Mouse (Mus musculus): ENCODE measurements at regions not wholly inside any gene's neighbourhood (a gene's known extent, or its start where the extent isn't known, plus 50 kb on each side); places are given as distances from the start of the nearest gene placed in this dataset.

DNA sequence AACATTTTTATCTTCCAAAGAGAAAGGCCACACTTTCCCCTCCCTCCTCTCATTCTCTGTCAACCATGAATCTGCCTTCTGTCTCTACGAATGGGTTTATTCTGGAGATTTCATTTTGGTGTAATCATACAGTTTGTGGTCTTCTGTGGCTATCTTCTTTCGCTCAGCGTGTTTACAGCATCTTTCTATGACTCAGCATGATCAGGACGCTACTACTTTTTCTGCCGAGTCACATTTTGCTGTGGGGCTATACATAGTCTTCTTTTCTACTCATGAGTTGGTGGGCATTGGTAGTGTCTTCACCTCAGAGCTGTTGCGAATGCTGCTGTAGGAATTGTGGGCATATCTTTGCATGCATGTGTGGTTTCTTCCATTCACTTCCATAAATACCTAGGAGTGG, 66.3 kb upstream of the Vangl1 start:
- H3K4me3 ChIP-seq (replicated peaks; ENCODE audit: control insufficient read depth, low read depth, low read length), result no peak overlapping the region
- WGBS, result 55% methylated on average over 6 of the region's 6 CpGs

DNA sequence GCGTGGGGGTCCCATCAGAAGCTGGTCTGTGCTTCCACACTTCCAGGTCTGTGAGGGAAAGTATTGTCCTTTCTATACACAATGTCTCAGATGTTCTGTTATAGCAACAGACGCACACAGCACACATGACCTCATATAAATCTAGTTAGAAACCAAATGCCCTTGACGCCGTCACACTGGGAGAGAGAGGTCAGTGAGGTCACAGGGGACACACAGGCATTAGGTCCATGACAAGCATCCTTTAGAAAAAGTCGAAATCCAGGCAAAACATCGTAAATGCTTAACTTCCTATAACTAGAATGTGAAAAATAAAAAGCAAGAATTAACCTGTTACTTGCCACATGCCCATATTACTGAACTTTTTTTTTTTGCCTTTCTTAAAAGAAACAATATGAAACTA, 65.8 kb upstream of the Vangl1 start:
- no peak overlapping the region for H3K4me3 ChIP-seq (replicated peaks; ENCODE audit: control insufficient read depth, low read depth, low read length)
- 65% methylated on average over 6 of the region's 6 CpGs for WGBS
- no peak overlapping the region for H3K27ac ChIP-seq (ENCODE audit: control insufficient read depth, insufficient read depth, low read depth, low read length, poor library complexity)
- H3K4me1 ChIP-seq (ENCODE audit: control insufficient read depth, insufficient read depth, low read length), result no peaks in the 10 kb centered on the region
- TF ChIP-seq CTCF (IDR thresholded peaks at IDR 0.05; ENCODE audit: control insufficient read depth, insufficient read depth, low read length) (no peak), POLR2A (IDR thresholded peaks at IDR 0.05; ENCODE audit: borderline replicate concordance, control insufficient read depth, low read depth, low read length) (no peak)

More for the DNA sequence above, 66.3 kb upstream of the Vangl1 start:
- no peak for TF ChIP-seq CTCF (IDR thresholded peaks at IDR 0.05; ENCODE audit: control insufficient read depth, insufficient read depth, low read length)
- no peak for TF ChIP-seq POLR2A (IDR thresholded peaks at IDR 0.05; ENCODE audit: borderline replicate concordance, control insufficient read depth, low read depth, low read length)
- H3K27ac ChIP-seq (ENCODE audit: control insufficient read depth, insufficient read depth, low read depth, low read length, poor library complexity), result no peak overlapping the region
- H3K4me1 ChIP-seq (ENCODE audit: control insufficient read depth, insufficient read depth, low read length), result no peaks in the 10 kb centered on the region

DNA sequence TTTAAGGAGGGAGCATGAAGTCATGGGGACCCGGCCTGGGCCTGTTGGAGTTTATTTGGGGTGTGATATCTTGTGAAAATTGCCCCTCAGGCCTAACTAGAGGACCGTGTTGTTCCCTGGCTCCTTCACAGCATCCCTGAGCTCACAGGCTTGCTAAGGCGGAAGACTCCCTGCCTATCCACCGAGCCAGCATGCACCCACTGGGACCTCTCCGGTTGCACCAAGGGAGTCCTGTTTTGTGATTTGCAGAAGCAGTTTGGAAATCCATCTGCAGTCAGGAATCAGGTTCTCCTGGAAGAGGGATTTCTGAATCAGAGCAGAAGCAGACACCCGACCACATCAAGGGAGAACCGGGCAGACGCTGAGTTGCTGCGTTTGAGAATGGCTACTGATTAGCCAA, 61.6 kb upstream of the Vangl1 start:
- TF ChIP-seq CTCF (IDR thresholded peaks at IDR 0.05; ENCODE audit: control insufficient read depth, insufficient read depth, low read length) (no peak), POLR2A (IDR thresholded peaks at IDR 0.05; ENCODE audit: borderline replicate concordance, control insufficient read depth, low read depth, low read length) (no peak)

DNA sequence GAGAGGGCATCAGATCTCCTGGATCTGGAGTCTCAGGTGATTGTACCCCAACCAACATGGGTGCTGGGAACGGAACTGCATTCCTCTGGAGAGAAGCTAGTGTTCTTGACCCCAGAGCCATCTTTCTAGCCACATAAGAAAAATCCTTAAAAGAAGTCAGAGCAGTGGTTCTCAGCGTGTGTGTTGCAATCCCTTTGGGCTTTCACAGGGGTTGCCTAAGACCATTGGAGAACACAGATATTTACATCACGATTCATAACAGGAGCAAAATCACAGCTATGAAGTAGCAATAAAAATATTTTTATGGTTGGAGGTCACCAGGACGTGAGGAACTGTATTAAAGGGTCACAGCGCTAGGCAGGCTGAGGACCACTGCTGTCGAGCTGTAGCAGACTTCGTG, 60.7 kb upstream of the Vangl1 start:
- 63% methylated on average over 7 of the region's 7 CpGs for WGBS
- TF ChIP-seq CTCF (IDR thresholded peaks at IDR 0.05; ENCODE audit: control insufficient read depth, insufficient read depth, low read length) (no peak), POLR2A (IDR thresholded peaks at IDR 0.05; ENCODE audit: borderline replicate concordance, control insufficient read depth, low read depth, low read length) (no peak)
- H3K4me3 ChIP-seq (replicated peaks; ENCODE audit: control insufficient read depth, low read depth, low read length), result no peak overlapping the region
- no peak overlapping the region for H3K27ac ChIP-seq (ENCODE audit: control insufficient read depth, insufficient read depth, low read depth, low read length, poor library complexity)
- no peaks in the 10 kb centered on the region for H3K4me1 ChIP-seq (ENCODE audit: control insufficient read depth, insufficient read depth, low read length)

More for the DNA sequence above, 61.6 kb upstream of the Vangl1 start:
- Histone ChIP-seq H3K4me1 (ENCODE audit: control insufficient read depth, insufficient read depth, low read length) (no peaks in the 10 kb centered on the region), H3K4me3 (replicated peaks; ENCODE audit: control insufficient read depth, low read depth, low read length) (no peak overlapping the region), H3K27ac (ENCODE audit: control insufficient read depth, insufficient read depth, low read depth, low read length, poor library complexity) (no peak overlapping the region)
- WGBS, result 77% methylated on average over 9 of the region's 9 CpGs

DNA sequence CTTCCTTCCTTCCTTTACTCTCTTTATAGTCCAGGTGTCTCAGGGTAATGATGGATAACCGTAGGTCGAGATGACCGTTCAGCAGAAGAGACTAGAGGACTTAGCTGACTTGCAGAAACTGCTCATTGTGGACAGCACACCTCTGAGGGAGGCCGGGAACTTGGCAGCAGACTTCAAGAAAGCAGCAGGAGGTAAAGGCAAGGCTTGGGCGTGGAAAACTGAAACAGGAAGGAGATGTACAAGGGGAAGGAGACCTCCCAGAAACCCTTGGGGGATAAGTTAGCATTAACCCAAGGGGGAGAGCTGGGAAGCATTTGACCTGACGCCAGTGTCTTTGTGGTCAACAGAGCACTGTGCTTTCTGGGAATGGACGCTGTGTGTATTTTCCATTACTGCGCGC, 58.8 kb upstream of the Vangl1 start:
- Histone ChIP-seq H3K27ac (ENCODE audit: control insufficient read depth, insufficient read depth, low read depth, low read length, poor library complexity) (no peak overlapping the region), H3K4me1 (ENCODE audit: control insufficient read depth, insufficient read depth, low read length) (no peaks in the 10 kb centered on the region), H3K4me3 (replicated peaks; ENCODE audit: control insufficient read depth, low read depth, low read length) (no peak overlapping the region)
- 61% methylated on average over 9 of the region's 9 CpGs for WGBS
- TF ChIP-seq CTCF (IDR thresholded peaks at IDR 0.05; ENCODE audit: control insufficient read depth, insufficient read depth, low read length) (no peak), POLR2A (IDR thresholded peaks at IDR 0.05; ENCODE audit: borderline replicate concordance, control insufficient read depth, low read depth, low read length) (no peak)

DNA sequence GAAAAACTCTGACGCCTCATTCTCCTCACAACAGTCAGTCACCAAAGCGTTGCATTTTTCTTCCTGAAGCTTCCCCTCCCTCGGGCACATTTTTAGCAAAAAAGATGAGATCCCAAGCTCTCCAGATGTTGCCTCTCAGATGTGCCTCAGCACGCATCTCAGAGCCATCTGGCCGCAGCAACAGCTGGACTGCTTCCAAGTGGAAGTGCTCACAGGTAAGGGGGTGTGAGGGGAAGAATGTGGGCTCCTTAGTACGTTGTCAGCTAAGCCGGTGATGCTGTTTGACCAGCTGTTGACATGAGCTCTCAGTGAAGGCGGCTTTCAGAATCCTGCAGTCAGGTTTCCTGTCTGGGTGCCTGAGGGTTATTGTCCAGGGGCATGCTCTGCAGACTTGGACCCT, 58.2 kb upstream of the Vangl1 start:
- Histone ChIP-seq H3K27ac (ENCODE audit: control insufficient read depth, insufficient read depth, low read depth, low read length, poor library complexity) (no peak overlapping the region), H3K4me3 (replicated peaks; ENCODE audit: control insufficient read depth, low read depth, low read length) (no peak overlapping the region), H3K4me1 (ENCODE audit: control insufficient read depth, insufficient read depth, low read length) (no peaks in the 10 kb centered on the region)
- 38% methylated on average over 8 of the region's 8 CpGs for WGBS
- no peak for TF ChIP-seq POLR2A (IDR thresholded peaks at IDR 0.05; ENCODE audit: borderline replicate concordance, control insufficient read depth, low read depth, low read length)
- TF ChIP-seq CTCF (IDR thresholded peaks at IDR 0.05; ENCODE audit: control insufficient read depth, insufficient read depth, low read length), result no peak

DNA sequence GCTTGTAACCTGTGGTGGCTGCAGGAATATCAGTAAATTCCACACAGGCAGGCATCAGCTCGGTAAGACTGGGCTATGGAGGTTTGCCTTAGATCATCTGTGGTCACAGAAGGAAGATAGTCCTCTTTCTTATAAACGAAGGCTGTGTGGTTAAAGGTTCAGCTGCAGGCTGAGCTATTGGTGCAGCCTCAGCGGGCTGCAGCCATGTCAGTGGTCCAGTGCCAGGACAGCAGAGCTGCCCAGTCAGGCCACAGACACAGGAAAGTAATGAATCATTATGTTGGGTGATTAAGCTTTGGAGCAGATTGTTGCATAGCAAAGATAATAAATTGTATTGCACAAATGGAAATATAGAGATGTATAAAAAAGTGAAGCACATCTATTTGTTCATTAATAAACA, 57.0 kb upstream of the Vangl1 start:
- Histone ChIP-seq H3K27ac (ENCODE audit: control insufficient read depth, insufficient read depth, low read depth, low read length, poor library complexity) (no peak overlapping the region), H3K4me1 (ENCODE audit: control insufficient read depth, insufficient read depth, low read length) (no peaks in the 10 kb centered on the region), H3K4me3 (replicated peaks; ENCODE audit: control insufficient read depth, low read depth, low read length) (no peak overlapping the region)
- TF ChIP-seq POLR2A (IDR thresholded peaks at IDR 0.05; ENCODE audit: borderline replicate concordance, control insufficient read depth, low read depth, low read length), result no peak
- no peak for TF ChIP-seq CTCF (IDR thresholded peaks at IDR 0.05; ENCODE audit: control insufficient read depth, insufficient read depth, low read length)
- 45% methylated on average over 3 of the region's 3 CpGs for WGBS

Measured in bone marrow, adult 2 months (tissue).